Mouse (Mus musculus) myocyte (in vitro differentiated cells): ENCODE measurements at regions not wholly inside any gene's neighbourhood (a gene's known extent, or its start where the extent isn't known, plus 50 kb on each side); places are given as distances from the start of the nearest gene placed in this dataset.

Source experiments
- MAX ChIP-seq: IDR thresholded peaks from one replicate; pipeline ENCODE4 v1.6.1; 2011; ENCODE audit warnings: low read depth, mild to moderate bottlenecking, control low read depth
- MYOD1 ChIP-seq, 3 experiments: IDR thresholded peaks; one replicate each; pipeline ENCODE4 v1.6.1; 2011; ENCODE audit warnings: control low read depth in 2 of 3, low read depth in 2 of 3, mild to moderate bottlenecking in 2 of 3, moderate library complexity in 1 of 3; ENCODE audit not compliant: insufficient read length in 2 of 3, control insufficient read depth in 1 of 3
- POLR2A ChIP-seq: IDR thresholded peaks from one replicate; pipeline ENCODE4 v1.6.1; 2011; ENCODE audit warnings: low read depth, mild to moderate bottlenecking, control low read depth, moderate library complexity; ENCODE audit not compliant: insufficient read length
- POLR2AphosphoS2 ChIP-seq: IDR thresholded peaks from one replicate; pipeline ENCODE4 v1.6.1; 2011; ENCODE audit warnings: low read depth, control low read depth; ENCODE audit not compliant: insufficient read length
- TCF12 ChIP-seq: IDR thresholded peaks from one replicate; pipeline ENCODE4 v1.6.1; 2011; ENCODE audit warnings: mild to moderate bottlenecking, control low read depth; ENCODE audit not compliant: poor library complexity, insufficient read depth, severe bottlenecking
- USF1 ChIP-seq: IDR thresholded peaks from one replicate; pipeline ENCODE4 v1.6.1; 2011; ENCODE audit warnings: low read depth, mild to moderate bottlenecking, control low read depth, moderate library complexity

DNA sequence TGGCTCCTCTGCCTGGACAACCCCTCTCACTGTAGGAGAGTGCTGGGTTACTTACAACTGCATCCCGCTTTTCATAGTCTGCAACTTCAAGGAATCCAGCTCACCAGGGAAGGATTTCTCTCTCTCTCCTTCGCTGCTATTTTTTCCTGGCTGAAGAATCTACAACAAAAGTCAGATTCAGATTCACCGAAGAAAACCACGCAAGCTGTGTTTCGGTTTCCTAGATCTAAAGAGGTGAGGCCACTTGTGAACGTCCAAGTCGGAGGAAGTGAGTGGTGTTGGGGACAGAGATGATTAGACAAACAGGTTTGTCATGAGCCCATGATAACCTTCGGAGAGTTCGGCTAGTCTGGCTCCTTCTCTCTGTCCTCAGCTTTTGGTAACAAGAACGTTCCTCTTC is 180.1 kb upstream of the Jmjd1c start:
- TF ChIP-seq POLR2A: no peak
- TF ChIP-seq TCF12: no peak
- no peak for TF ChIP-seq USF1
- no peak for TF ChIP-seq POLR2AphosphoS2
- no peak for TF ChIP-seq MYOD1 (IDR thresholded peaks at IDR 0.05; ENCODE audit: control insufficient read depth in 1 of 3, insufficient read length in 2 of 3, low read depth in 2 of 3)
- no peak for TF ChIP-seq MAX
